Mouse (Mus musculus): Measurements from ENCODE around the gene Hivep3. TPM values are rescaled to one million over a fixed set of nuclear protein-coding genes. Genes with fewer than 3 reads are reported as not detected.

The Hivep3 gene
- 1.7 and 3.4 TPM in 2 replicates for polyA plus RNA-seq (2012; rRNA removed; ENCODE audit: low replicate concordance)

DNA sequence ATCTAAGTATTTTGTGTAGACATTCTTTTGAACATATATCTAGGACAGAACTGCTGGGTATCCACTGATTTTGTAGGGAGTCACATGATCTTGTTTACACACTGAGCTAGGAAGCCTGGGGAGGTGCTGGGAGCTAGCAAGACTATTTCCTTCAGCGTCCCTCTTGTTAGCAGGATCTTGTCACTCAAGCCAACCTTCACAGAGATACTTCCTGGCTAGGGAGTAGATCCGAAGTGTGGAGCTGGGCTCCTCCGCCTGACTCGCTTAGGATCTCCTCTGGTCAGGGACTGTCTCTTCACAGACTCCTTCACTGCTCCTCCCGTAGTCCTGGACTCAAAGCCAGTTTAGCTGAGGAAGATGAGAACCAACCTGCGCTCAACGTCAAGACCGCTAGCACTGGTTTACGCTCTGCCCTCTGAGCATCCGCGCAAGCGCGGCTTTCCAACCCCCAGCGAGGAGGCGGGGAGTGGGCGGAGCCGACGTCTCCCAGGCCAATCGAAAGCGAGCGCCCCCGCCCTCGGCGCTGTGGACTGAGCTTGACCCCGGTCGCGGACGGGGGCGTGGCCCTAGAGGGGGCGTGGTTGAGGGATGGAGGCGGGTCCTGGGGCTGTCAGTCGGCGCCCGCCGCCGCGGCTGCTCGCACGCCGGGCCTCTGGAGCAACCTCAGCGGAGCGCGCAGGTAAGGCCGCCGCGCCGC lies at the start of gene Hivep3:
Gene Hivep3, plus strand, starts transcription at position 601 of the 697 bp plus-strand sequence.

DNA sequence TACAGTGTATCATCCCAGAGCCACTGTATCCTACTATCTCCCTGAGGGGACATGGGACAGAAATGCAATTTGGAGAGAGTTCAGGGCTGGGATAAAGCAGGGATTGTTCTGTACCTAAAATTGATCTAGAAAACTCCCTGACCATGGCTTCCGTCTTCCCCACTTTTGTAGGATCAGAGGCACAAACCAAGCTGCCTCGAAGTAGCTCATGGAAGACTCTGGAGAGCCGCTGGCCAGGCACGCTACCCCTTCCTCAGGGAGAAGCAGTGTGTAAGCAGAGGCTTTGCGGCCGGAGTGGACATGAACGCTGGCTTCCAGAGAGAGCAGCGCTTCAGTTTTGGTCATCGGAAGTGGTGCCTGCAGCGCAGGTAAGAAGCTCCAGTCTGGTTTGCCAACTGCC lies 331.1 kb downstream of the Hivep3 start, which contains the start of gene AL607142.1:
Gene AL607142.1, plus strand, starts transcription at position 301 of the 400 bp plus-strand sequence.

DNA sequence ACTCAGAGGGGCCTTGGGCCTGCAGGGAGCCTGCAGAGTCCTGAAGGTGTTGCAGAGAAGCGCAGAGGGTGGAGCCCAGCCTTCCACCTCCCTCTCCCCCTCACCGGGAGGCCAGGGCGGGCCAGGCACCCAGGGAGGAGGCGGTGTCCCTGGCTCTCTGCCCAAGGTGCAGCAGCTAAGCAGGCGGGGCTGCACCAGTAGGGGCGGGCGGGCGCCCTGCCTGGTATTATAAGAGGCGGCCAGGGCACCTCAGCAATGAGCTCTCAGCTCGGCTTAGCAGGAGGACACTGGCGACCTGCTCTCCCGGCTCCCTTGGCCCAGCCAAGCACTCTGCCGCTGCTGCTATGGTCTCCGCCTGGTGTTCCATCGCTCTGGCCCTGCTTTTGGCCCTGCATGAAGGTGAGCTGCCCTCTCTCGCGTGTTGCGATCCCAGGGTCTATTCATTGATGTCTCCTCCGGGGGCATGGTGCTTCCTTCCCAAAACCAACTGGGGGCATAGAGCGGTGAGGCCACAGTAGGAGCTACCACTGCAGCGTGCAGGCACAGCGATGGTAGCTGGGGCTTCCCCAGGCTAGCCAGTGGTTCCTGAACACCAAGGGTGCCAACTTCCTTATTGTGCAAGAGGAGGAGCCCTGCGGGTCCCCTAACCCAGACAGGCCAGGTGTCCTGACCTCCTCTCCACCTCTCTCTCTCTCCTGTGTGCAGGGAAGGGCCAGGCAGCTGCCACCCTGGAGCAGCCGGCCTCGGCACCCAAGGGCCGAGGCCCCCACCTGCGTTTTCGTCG lies 427.8 kb downstream of the Hivep3 start, which contains the start of gene Edn2:
Gene Edn2, plus strand, starts transcription at position 41 of the 784 bp plus-strand sequence.

Other genes with a start within 250 kb of the Hivep3 start
- 0.13 and 0.36 TPM in 2 replicates for gene Rimkla, start 241.2 kb upstream of the Hivep3 start, polyA plus RNA-seq (2012; rRNA removed; ENCODE audit: low replicate concordance)
- 8.0 and 8.8 TPM in 2 replicates for gene Foxj3, start 196.8 kb upstream of the Hivep3 start, polyA plus RNA-seq (2012; rRNA removed; ENCODE audit: low replicate concordance)
- gene Frg2f1, start 194.3 kb upstream of the Hivep3 start, polyA plus RNA-seq (2012; rRNA removed; ENCODE audit: low replicate concordance): 5.2 and 6.5 TPM in 2 replicates
- 93.3 and 932 TPM in 2 replicates for gene Guca2a, start 96.1 kb upstream of the Hivep3 start, polyA plus RNA-seq (2012; rRNA removed; ENCODE audit: low replicate concordance)
- gene Guca2b, start 74.8 kb upstream of the Hivep3 start, polyA plus RNA-seq (2012; rRNA removed; ENCODE audit: low replicate concordance): 283 and 2,695 TPM in 2 replicates

All from duodenum, adult 2 months (tissue).